Mouse (Mus musculus) ES-E14 (cell line): Measurements from ENCODE around the gene Lyl1. TPM values are rescaled to one million over a fixed set of nuclear protein-coding genes. Genes with fewer than 3 reads are reported as not detected.

Experiments
- DNase-seq: peaks from one replicate; pipeline ENCODE4 v3.0.0-alpha.2; 2013; ENCODE audit warnings: low read depth, low spot score
- H3K27ac ChIP-seq: 2 replicates; pipeline ENCODE4 v1.5.1; 2012; ENCODE audit warnings: low read depth, mild to moderate bottlenecking, low read length, moderate library complexity, mixed read lengths; ENCODE audit not compliant: poor library complexity, insufficient read depth, severe bottlenecking
- H3K36me3 ChIP-seq: 2 replicates; pipeline ENCODE4 v1.6.1; 2012; ENCODE audit warnings: mild to moderate bottlenecking, low read length, moderate library complexity, mixed read lengths; ENCODE audit not compliant: control insufficient read depth, poor library complexity, insufficient read depth, severe bottlenecking
- H3K4me1 ChIP-seq, 2 experiments: fragments of 150-350 bp in 1 of 2; sonication (generic) in 1 of 2; 2 replicates each; pipeline ENCODE4 v1.6.1; 2012; ENCODE audit warnings: low read length in 2 of 2, mild to moderate bottlenecking in 1 of 2, mixed read lengths in 1 of 2; ENCODE audit not compliant: control insufficient read depth in 2 of 2, insufficient read depth in 2 of 2, poor library complexity in 1 of 2
- H3K4me3 ChIP-seq, 2 experiments: fragments of 150-350 bp in 1 of 2; sonication (generic) in 1 of 2; 2 replicates each; pipeline ENCODE4 v1.5.1; 2012; ENCODE audit warnings: low read length in 2 of 2, low read depth in 1 of 2, mild to moderate bottlenecking in 1 of 2, mixed read lengths in 1 of 2; ENCODE audit not compliant: insufficient read depth in 1 of 2, poor library complexity in 1 of 2, severe bottlenecking in 1 of 2
- H3K9ac ChIP-seq: 2 replicates; pipeline ENCODE4 v1.6.1; 2012; ENCODE audit warnings: low read depth, mild to moderate bottlenecking, low read length, mixed read lengths; ENCODE audit not compliant: poor library complexity, insufficient read depth, severe bottlenecking
- H3K9me3 ChIP-seq: fragments of 150-350 bp; sonication (generic); 2 replicates; pipeline ENCODE4 v1.6.1; 2012; ENCODE audit warnings: low read depth, mild to moderate bottlenecking, low read length; ENCODE audit not compliant: control insufficient read depth, insufficient read depth
- CHD2 ChIP-seq: IDR thresholded peaks from 2 replicates; pipeline ENCODE4 v1.6.1; 2014; ENCODE audit warnings: mild to moderate bottlenecking, low read depth, low read length, inconsistent platforms
- HCFC1 ChIP-seq: IDR thresholded peaks from 2 replicates; pipeline ENCODE4 v1.6.1; 2012; ENCODE audit warnings: low read length, inconsistent platforms, borderline replicate concordance; ENCODE audit not compliant: insufficient read depth
- MAFK ChIP-seq: IDR thresholded peaks from 2 replicates; pipeline ENCODE4 v1.6.1; 2014; ENCODE audit warnings: mild to moderate bottlenecking, low read depth, low read length, inconsistent platforms; ENCODE audit not compliant: insufficient read depth
- ZC3H11A ChIP-seq: IDR thresholded peaks from 2 replicates; pipeline ENCODE4 v1.6.1; 2012; ENCODE audit warnings: low read depth, mild to moderate bottlenecking, inconsistent platforms, low read length, borderline replicate concordance
- ZNF384 ChIP-seq: IDR thresholded peaks from 2 replicates; pipeline ENCODE4 v1.6.1; 2012; ENCODE audit warnings: low read depth, low read length, inconsistent platforms
- in situ Hi-C, 2 experiments: fragments of 600-800 bp; cut with MboI; formaldehyde crosslinking; loops; one replicate each; pipeline ENCODE4 v1.15.1; 2025; ENCODE audit warnings: low sequenced_read_pairs in 2 of 2, inconsistent platforms in 1 of 2; ENCODE audit not compliant: unreplicated experiment in 2 of 2
- total RNA-seq: library from RNA; depleted of rRNA; stranded (reverse); fragments of 300-350 nt; gene quantifications from 2 replicates; pipeline ENCODE4 v1.2.3, GENCODE M21; 2012

The Lyl1 gene
- total RNA-seq, 1 experiment: 0.49 TPM

DNA sequence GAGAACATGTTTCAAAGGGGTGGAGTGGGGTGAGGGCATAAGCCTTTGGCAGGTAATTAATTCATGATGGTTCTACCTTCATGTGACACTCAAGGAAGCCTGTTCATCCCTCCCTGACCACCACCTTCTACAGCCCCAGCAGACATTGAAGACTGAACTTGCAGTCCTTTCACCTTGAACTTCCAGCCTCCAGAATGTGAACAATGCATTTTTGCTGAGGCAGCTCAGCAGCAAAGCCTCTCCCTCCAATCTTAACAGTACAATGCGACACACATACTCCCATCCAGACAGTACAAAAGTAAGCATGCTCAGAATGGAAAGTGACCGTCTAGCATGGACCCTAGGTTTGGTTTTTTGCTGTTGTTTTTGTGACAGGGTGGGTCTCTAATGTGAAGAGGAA lies 19.8 kb upstream of the Lyl1 start:
- Histone ChIP-seq H3K4me3 (no peak overlapping the region), H3K27ac (no peak overlapping the region; the same call in 1 of the 2 replicates), H3K9me3 (no peaks in the 10 kb centered on the region), H3K9ac (no peak overlapping the region), H3K4me1 (peaks cover 15 to 23% of the 10 kb centered on the region in 2 experiments), H3K36me3 (peaks cover 16% of the 10 kb centered on the region)
- no peak for DNase-seq
- in situ Hi-C loops: no loop called here
- TF ChIP-seq ZNF384 (no peak), MAFK (no peak), ZC3H11A (no peak), CHD2 (no peak), HCFC1 (no peak)

GRCm38 (mm10) chr8:84682257-84682656 lies 19.0 kb upstream of the Lyl1 start:
- Histone ChIP-seq H3K36me3 (peaks cover 10% of the 10 kb centered on the region; the same call in 1 of the 2 replicates), H3K27ac (no peak overlapping the region; the same call in 1 of the 2 replicates), H3K4me3 (no peak overlapping the region), H3K9me3 (no peaks in the 10 kb centered on the region), H3K9ac (no peak overlapping the region; the same call in 1 of the 2 replicates), H3K4me1 (peaks cover 15 to 23% of the 10 kb centered on the region in 2 experiments)
- TF ChIP-seq CHD2 (no peak), ZNF384 (no peak), HCFC1 (no peak), ZC3H11A (no peak), MAFK (no peak)
- DNase-seq: no peak
- in situ Hi-C loops: no loop called here

DNA sequence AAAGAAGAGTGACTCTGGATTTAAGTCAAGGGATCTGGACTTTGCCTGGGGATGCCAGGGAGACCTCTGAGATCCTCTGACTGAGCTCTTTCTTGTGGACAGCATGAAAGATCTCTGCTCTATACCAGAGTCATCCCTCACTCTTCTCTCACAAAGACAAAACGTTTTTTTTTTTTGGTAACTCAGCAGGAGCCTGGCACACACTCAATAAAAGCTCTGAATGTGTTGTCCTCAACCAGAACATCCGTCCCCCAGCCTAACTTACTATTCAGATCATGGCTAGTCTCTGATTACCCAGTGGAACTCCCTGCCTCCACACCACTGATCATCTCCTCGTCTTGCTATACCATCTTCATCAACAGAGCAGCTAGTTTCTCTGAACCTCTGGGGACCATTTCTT lies 16.7 kb upstream of the Lyl1 start:
- Histone ChIP-seq H3K36me3 (peaks cover 10% of the 10 kb centered on the region; the same call in 1 of the 2 replicates), H3K9ac (no peak overlapping the region), H3K4me3 (no peak overlapping the region), H3K9me3 (no peaks in the 10 kb centered on the region), H3K27ac (no peak overlapping the region), H3K4me1 (peaks cover 18 to 19% of the 10 kb centered on the region in 2 experiments)
- no peak for TF ChIP-seq HCFC1
- TF ChIP-seq ZNF384: no peak
- TF ChIP-seq CHD2: no peak
- TF ChIP-seq ZC3H11A: no peak
- no peak for TF ChIP-seq MAFK
- in situ Hi-C loops: no loop called here
- DNase-seq: no peak

DNA sequence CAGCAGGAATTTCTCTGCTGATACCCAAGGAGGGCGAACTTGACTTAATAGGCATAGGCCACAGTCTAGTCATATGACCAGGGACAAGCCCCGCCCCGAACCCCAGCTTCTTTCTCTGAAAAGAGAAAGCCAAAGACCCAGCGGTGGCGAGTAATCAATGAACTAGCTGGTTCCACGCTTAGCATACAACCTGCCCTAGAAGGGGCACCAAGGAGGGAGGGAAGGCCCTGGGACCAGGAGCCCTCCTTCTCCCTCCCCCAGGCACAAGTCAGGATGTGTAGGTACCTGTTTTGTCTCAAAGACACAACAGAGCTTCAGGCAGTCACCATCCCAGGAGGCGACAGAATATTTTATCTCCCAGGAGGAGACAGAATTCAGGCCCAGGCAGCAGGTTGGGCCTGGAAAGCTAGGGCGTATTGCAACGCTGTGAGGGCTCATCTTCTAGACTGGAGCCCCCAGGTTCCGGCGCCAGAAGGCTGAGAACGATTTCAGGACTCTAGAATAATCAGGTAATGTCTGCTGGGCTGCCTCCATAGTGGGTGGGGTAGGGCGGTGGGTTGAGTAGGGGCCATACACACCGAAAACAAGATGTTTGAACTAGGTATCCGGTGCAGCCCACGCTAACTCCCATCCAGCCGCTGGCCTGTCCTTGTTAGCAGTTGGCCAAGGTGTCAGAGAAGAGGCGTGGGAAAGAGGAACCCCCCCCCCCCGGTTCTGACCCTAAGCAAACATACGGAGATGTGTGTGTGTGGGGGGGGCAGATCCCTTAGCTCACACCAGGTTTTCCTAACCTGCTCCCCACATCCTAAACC lies 14.9 kb upstream of the Lyl1 start, which contains the start of gene Trmt1:
Trmt1 (plus strand) TSS at position 117 of the 812 bp plus-strand sequence.
- peak within 1 kb of the TSS; percentile 72 for H3K9ac ChIP-seq
- peak within 1 kb of the TSS; percentile 83 to 100 for H3K4me3 ChIP-seq
- H3K36me3 ChIP-seq: peaks cover 17% of the 10 kb centered on the region
- no peak for DNase-seq
- TF ChIP-seq CHD2: no peak
- no peak for TF ChIP-seq ZNF384
- no peak for TF ChIP-seq HCFC1
- no peak for TF ChIP-seq ZC3H11A
- TF ChIP-seq MAFK: no peak
- peak within 1 kb of the TSS; percentile 99 for H3K27ac ChIP-seq
- H3K9me3 ChIP-seq: no peaks in the 10 kb centered on the region
- in situ Hi-C loops: no loop called here
- H3K4me1 ChIP-seq: peaks cover 14 to 18% of the 10 kb centered on the region in 2 experiments
